Mouse (Mus musculus) E14TG2a.4 (cell line): ENCODE data around the gene Eno1.
A peak's percentile ranks its signal among the peaks of the same experiment; 100 is the strongest.

ENCODE experiments used
- H3K27me3 ChIP-seq: 2 replicates; pipeline ENCODE4 v1.6.1; 2014; ENCODE audit warnings: low read length, control low read depth; ENCODE audit not compliant: insufficient read depth
- H3K36me3 ChIP-seq: 2 replicates; pipeline ENCODE4 v1.6.1; 2014; ENCODE audit warnings: low read length, control low read depth; ENCODE audit not compliant: insufficient read depth
- H3K4me1 ChIP-seq: replicated peaks from 2 replicates; pipeline ENCODE4 v1.6.1; 2014; ENCODE audit warnings: low read depth, low read length, control low read depth
- H3K4me3 ChIP-seq: replicated peaks from 2 replicates; pipeline ENCODE4 v1.5.1; 2014; ENCODE audit warnings: mild to moderate bottlenecking, low read length
- H3K9me3 ChIP-seq: 2 replicates; pipeline ENCODE4 v1.6.1; 2014; ENCODE audit warnings: low read length, control low read depth
- CTCF ChIP-seq: conservative IDR thresholded peaks from 2 replicates; pipeline ENCODE4 v1.5.1; 2014; ENCODE audit warnings: low read length
- NANOG ChIP-seq: IDR thresholded peaks from 2 replicates; pipeline ENCODE4 v1.6.1; 2014; ENCODE audit warnings: borderline replicate concordance, low read length, mixed read lengths
- POU5F1 ChIP-seq: IDR thresholded peaks from 2 replicates; pipeline ENCODE4 v1.6.1; 2014; ENCODE audit warnings: low read length, borderline replicate concordance

Gene Eno1

DNA sequence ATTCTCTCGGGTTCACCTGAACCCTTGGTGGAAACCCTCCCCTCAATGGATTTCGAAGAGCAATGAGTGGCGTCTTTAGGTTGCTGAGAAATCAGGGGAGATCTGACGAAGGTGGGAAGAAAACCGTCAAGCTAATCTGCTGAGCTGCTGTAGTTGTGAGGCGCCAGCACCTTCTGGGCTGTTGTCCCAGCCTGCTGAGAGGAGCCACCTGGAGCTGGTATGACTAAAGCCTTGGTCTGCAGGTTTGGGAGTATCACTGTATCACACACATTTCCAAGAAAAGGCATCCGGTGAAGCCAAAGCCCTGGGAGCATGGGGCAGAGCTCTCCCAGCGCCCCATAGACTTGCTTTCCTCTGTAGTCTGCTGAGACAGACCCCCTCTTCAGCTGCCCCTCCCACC lies 4.7 kb upstream of the Eno1 start:
- no peaks in the 10 kb centered on the region for H3K36me3 ChIP-seq
- TF ChIP-seq CTCF (no peak), NANOG (no peak), POU5F1 (no peak)
- no peaks in the 10 kb centered on the region for H3K9me3 ChIP-seq
- no peaks in the 10 kb centered on the region; the same call in 1 of the 2 replicates for H3K27me3 ChIP-seq
- no peak overlapping the region for H3K4me3 ChIP-seq
- H3K4me1 ChIP-seq, result peaks cover 70% of the 10 kb centered on the region

DNA sequence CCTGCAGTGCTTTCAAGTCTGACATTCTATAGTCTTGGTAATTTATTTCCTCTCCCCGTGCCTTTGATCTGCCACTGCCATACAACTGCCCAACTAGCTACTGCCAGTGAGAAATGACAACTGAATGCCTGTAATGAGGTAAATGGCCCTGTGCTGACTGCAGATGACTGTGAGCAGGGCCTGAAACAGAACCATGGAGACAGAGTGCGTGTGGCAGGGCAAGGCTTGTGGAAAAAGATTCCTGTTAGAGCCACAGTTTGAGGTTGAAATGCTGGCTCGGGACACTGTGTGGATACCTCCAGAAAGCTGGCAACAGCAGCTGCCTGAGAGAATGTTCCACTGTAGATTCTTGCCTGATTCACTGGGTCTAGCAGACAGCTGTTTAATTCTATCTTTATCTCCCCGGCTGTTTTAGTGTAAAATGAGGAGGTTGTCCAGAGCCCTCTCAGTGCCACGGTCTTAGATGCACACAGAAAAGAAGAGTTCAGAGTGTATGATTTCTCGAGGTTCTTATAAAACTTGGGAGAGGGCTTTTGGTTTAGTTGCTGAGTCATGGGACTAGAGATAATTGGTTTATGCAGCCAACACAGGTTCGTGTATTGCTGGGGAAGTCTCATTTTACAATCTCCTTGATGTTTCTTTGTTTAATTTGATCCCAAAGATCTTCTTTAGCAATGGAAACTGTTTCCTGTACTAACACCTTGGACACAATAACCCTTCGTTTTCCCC lies 1.8 kb upstream of the Eno1 start:
- Histone ChIP-seq H3K4me1 (peaks cover 58% of the 10 kb centered on the region), H3K4me3 (no peak overlapping the region), H3K36me3 (peaks cover 24% of the 10 kb centered on the region), H3K27me3 (no peaks in the 10 kb centered on the region; the same call in 1 of the 2 replicates), H3K9me3 (no peaks in the 10 kb centered on the region)
- TF ChIP-seq POU5F1, result no peak
- TF ChIP-seq CTCF, result no peak
- TF ChIP-seq NANOG, result 0 out of 2 replicates have a peak, but pooled peaks have one; percentile 7

- H3K27me3 ChIP-seq, result no peaks in the 10 kb centered on the region; the same call in 1 of the 2 replicates
- peaks cover 32% of the 10 kb centered on the region for H3K36me3 ChIP-seq
- no peak for TF ChIP-seq CTCF
- no peak for TF ChIP-seq NANOG
- no peak for TF ChIP-seq POU5F1
- peaks cover 55% of the 10 kb centered on the region for H3K4me1 ChIP-seq
- no peak overlapping the region for H3K4me3 ChIP-seq
- no peaks in the 10 kb centered on the region for H3K9me3 ChIP-seq
Observed at GRCm38 (mm10) chr4:150235585-150235984, 936 bp upstream of the Eno1 start.

GRCm38 (mm10) chr4:150236031-150236430 lies 490 bp upstream of the Eno1 start:
- H3K27me3 ChIP-seq, result no peaks in the 10 kb centered on the region; the same call in 1 of the 2 replicates
- peaks cover 54% of the 10 kb centered on the region for H3K4me1 ChIP-seq
- H3K36me3 ChIP-seq, result peaks cover 37% of the 10 kb centered on the region
- no peak for TF ChIP-seq CTCF
- no peak for TF ChIP-seq POU5F1
- no peak for TF ChIP-seq NANOG
- peak overlapping the region; percentile 100 for H3K4me3 ChIP-seq
- H3K9me3 ChIP-seq, result no peaks in the 10 kb centered on the region

GRCm38 (mm10) chr4:150237636-150238361 lies 1.3 kb downstream of the Eno1 start:
- peaks cover 55% of the 10 kb centered on the region for H3K4me1 ChIP-seq
- H3K36me3 ChIP-seq, result peaks cover 55% of the 10 kb centered on the region
- peak overlapping the region; percentile 100 for H3K4me3 ChIP-seq
- TF ChIP-seq NANOG, result no peak
- TF ChIP-seq POU5F1, result no peak
- TF ChIP-seq CTCF, result no peak
- no peaks in the 10 kb centered on the region for H3K9me3 ChIP-seq
- no peaks in the 10 kb centered on the region for H3K27me3 ChIP-seq

DNA sequence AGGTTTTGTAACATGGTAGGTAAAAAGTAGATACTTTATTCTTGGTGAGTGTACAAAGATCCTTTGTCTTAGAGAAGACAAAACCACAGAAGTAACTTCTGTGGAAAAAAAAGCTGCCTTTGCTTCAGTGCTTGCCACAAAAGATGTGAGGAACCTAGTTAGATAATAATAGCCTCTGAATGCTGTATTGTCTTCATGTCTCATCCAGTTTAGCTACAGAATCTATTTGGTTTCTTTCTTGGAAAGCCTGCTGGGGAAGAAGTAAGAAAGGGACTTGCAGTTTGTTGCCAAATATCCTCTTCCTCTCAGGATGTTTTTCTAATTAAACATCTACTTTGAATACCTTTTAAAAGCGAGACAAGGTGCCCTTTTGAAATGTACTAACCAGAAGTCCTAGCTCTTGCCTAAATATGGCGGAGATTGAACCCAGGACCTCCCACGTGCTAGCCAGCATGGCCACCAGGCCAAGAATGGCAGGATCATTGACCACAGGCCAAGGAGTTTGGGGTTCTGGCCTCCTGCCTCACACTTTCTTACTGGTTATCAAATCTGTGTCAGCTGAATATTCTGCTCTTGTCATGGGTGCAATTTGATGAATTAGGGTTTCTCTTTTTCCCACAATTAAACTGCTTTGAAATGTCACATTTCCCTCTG lies 2.0 kb downstream of the Eno1 start:
- peaks cover 62% of the 10 kb centered on the region for H3K36me3 ChIP-seq
- no peaks in the 10 kb centered on the region for H3K27me3 ChIP-seq
- H3K4me3 ChIP-seq, result peak overlapping the region; percentile 100
- peaks cover 59% of the 10 kb centered on the region for H3K4me1 ChIP-seq
- TF ChIP-seq POU5F1 (no peak), CTCF (no peak), NANOG (no peak)
- no peaks in the 10 kb centered on the region for H3K9me3 ChIP-seq

DNA sequence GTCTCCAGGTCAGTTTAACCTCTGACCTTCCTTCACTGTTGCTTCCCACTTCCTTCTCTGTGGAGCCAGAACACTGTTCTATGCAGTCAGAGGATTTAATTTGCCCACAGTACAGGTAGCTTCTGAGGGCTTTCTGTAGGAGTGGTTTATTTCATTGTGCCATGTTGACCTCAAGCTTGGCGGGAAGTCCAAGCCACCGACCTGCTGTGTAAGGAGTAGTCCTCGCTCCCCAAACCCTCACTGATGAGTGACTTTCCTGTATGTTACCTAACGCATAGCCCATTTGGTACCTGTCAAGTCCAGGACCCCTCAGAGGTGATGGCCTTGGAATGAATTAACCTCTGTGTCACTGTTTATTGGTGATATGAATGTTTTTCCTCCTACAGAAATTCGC lies 2.6 kb downstream of the Eno1 start:
- peaks cover 67% of the 10 kb centered on the region for H3K36me3 ChIP-seq
- peaks cover 64% of the 10 kb centered on the region for H3K4me1 ChIP-seq
- H3K4me3 ChIP-seq, result peak overlapping the region; percentile 100
- TF ChIP-seq NANOG (no peak), CTCF (no peak), POU5F1 (no peak)
- no peaks in the 10 kb centered on the region for H3K27me3 ChIP-seq
- no peaks in the 10 kb centered on the region for H3K9me3 ChIP-seq

- no peaks in the 10 kb centered on the region for H3K9me3 ChIP-seq
- TF ChIP-seq POU5F1, result no peak
- TF ChIP-seq NANOG, result no peak
- TF ChIP-seq CTCF, result no peak
- H3K27me3 ChIP-seq, result no peaks in the 10 kb centered on the region
- H3K4me3 ChIP-seq, result peak overlapping the region; percentile 100
- H3K36me3 ChIP-seq, result peaks cover 72% of the 10 kb centered on the region
- H3K4me1 ChIP-seq, result peaks cover 64% of the 10 kb centered on the region
Observed at GRCm38 (mm10) chr4:150239503-150239902, 3.0 kb downstream of the Eno1 start.
